Mouse (Mus musculus) hematopoietic stem cell, adult 5-6 weeks (primary cell): ENCODE measurements around the gene Il9r. TPM values are rescaled to one million over a fixed set of nuclear protein-coding genes. Genes with fewer than 3 reads are reported as not detected.

ENCODE experiments used
- ATAC-seq, 2 experiments: fragments of 125-278 bp in 1 of 2; replicated peaks in 1 of 2; 2 replicates each; pipeline ENCODE4 v1.8.0; 2016 to 2017; ENCODE audit warnings: inconsistent platforms in 2 of 2, mild to moderate bottlenecking in 2 of 2, moderate number of reproducible peaks in 2 of 2, low read depth in 1 of 2, moderate TSS enrichment in 1 of 2; ENCODE audit not compliant: low FRiP score in 2 of 2, poor library complexity in 2 of 2, severe bottlenecking in 2 of 2, insufficient read depth in 1 of 2, low TSS enrichment in 1 of 2
- total RNA-seq: library from RNA; stranded (forward); fragments of 172-1452, 232-1000 nt; gene quantifications from 2 replicates; pipeline ENCODE4 v1.2.3, GENCODE M21; 2017

The Il9r gene
- total RNA-seq, 1 experiment from 2014 or later = 1.3 TPM

GRCm38 (mm10) chr11:32231125-32231524 is 31.0 kb upstream of the Il9r start:
- no peak for ATAC-seq

- no peak for ATAC-seq
These were observed 30.1 kb upstream of the Il9r start for GRCm38 (mm10) chr11:32230220-32230619.

GRCm38 (mm10) chr11:32228292-32228845 is 28.3 kb upstream of the Il9r start:
- ATAC-seq = no peak

- no peak for ATAC-seq
These were observed 27.5 kb upstream of the Il9r start for GRCm38 (mm10) chr11:32227555-32227954.

GRCm38 (mm10) chr11:32227041-32227440 is 27.0 kb upstream of the Il9r start:
- no peak for ATAC-seq

- peak; percentile 68 to 77 for ATAC-seq
These were observed 26.2 kb upstream of the Il9r start, which contains the start of gene Mpg for GRCm38 (mm10) chr11:32226124-32226871. Gene Mpg (plus strand): TSS chr11:32226505.

GRCm38 (mm10) chr11:32225222-32226104 is 25.4 kb upstream of the Il9r start:
- ATAC-seq = peak; percentile 30 to 44

GRCm38 (mm10) chr11:32224468-32225139 is 24.5 kb upstream of the Il9r start:
- ATAC-seq = peak; percentile 5 to 33; a peak in 3 of 4 replicates

- no peak for ATAC-seq
These were observed 23.4 kb upstream of the Il9r start for GRCm38 (mm10) chr11:32223297-32223967.

- no peak for ATAC-seq
These were observed 22.6 kb upstream of the Il9r start for GRCm38 (mm10) chr11:32222570-32223194.

- ATAC-seq = no peak
These were observed 21.9 kb upstream of the Il9r start, which contains the start of gene Rhbdf1 for GRCm38 (mm10) chr11:32221951-32222409. Gene Rhbdf1 (minus strand): TSS chr11:32222300.

- ATAC-seq = no peak
These were observed 21.3 kb upstream of the Il9r start for GRCm38 (mm10) chr11:32221225-32221950.

- no peak for ATAC-seq
These were observed 20.6 kb upstream of the Il9r start for GRCm38 (mm10) chr11:32220607-32221224.

- no peak for ATAC-seq
These were observed 19.2 kb upstream of the Il9r start for GRCm38 (mm10) chr11:32219287-32219686.

- no peak for ATAC-seq
These were observed 18.5 kb upstream of the Il9r start for GRCm38 (mm10) chr11:32218501-32219050.
